Mouse (Mus musculus): Measurements from ENCODE around the gene Syde1. TPM values are rescaled to one million over a fixed set of nuclear protein-coding genes. Genes with fewer than 3 reads are reported as not detected.
A peak's percentile ranks its signal among the peaks of the same experiment; 100 is the strongest.
"Not testable (repeated sequence)": the region's sequence is repeated elsewhere in the genome, so short reads cannot be mapped to it uniquely, and the experiment has no call there.

Syde1 gene
- polyA plus RNA-seq (2016; fragmentation: Nextera tagmentation; extraction: Ambion mirVana) = 17.7 and 19.2 TPM in 2 replicates

GRCm38 (mm10) chr10:78591406-78592328, at the start of gene Syde1:
TSS of gene Syde1 (minus strand) at chr10:78591964.
- H3K27ac ChIP-seq = peak within 1 kb of the TSS; percentile 81
- no peaks in the 10 kb centered on the region for H3K27me3 ChIP-seq
- H3K36me3 ChIP-seq = peaks cover 30% of the 10 kb centered on the region
- 4% methylated on average over 45 of the region's 54 CpGs for WGBS
- peak within 1 kb of the TSS; percentile 66 for H3K4me2 ChIP-seq (replicated peaks)
- no peaks in the 10 kb centered on the region for H3K9me3 ChIP-seq
- peak within 1 kb of the TSS; percentile 85 for H3K9ac ChIP-seq
- ATAC-seq (ENCODE audit: insufficient number of reproducible peaks, insufficient read depth, low FRiP score, low TSS enrichment) = peak; percentile 71
- peaks cover 10% of the 10 kb centered on the region; the same call in 1 of the 2 replicates for H3K4me1 ChIP-seq
- H3K4me3 ChIP-seq = peak within 1 kb of the TSS; percentile 75

GRCm38 (mm10) chr10:78632311-78632710, 40.5 kb upstream of the Syde1 start:
- ATAC-seq (ENCODE audit: insufficient number of reproducible peaks, insufficient read depth, low FRiP score, low TSS enrichment) = no peak
- Histone ChIP-seq H3K27me3 (no peaks in the 10 kb centered on the region), H3K4me2 (replicated peaks) (no peak overlapping the region), H3K9me3 (no peaks in the 10 kb centered on the region), H3K36me3 (no peaks in the 10 kb centered on the region), H3K4me1 (no peaks in the 10 kb centered on the region), H3K4me3 (no peak overlapping the region), H3K9ac (no peak overlapping the region), H3K27ac (no peak overlapping the region)
- 10% methylated on average over 6 of the region's 6 CpGs for WGBS

- H3K27ac ChIP-seq = no peak overlapping the region
- no peak for ATAC-seq (ENCODE audit: insufficient number of reproducible peaks, insufficient read depth, low FRiP score, low TSS enrichment)
- H3K9me3 ChIP-seq = no peaks in the 10 kb centered on the region
- H3K36me3 ChIP-seq = no peaks in the 10 kb centered on the region
- no peak overlapping the region for H3K9ac ChIP-seq
- H3K4me2 ChIP-seq (replicated peaks) = no peak overlapping the region
- no peaks in the 10 kb centered on the region for H3K4me1 ChIP-seq
- WGBS = 75% methylated on average over 4 of the region's 4 CpGs
- H3K27me3 ChIP-seq = no peaks in the 10 kb centered on the region
- H3K4me3 ChIP-seq = no peak overlapping the region
Observed at GRCm38 (mm10) chr10:78630194-78630593, 38.4 kb upstream of the Syde1 start.

- not testable (repeated sequence) for H3K4me2 ChIP-seq (replicated peaks); H3K36me3 ChIP-seq; H3K9ac ChIP-seq; H3K27ac ChIP-seq; H3K9me3 ChIP-seq; ATAC-seq (ENCODE audit: insufficient number of reproducible peaks, insufficient read depth, low FRiP score, low TSS enrichment); H3K4me3 ChIP-seq; H3K27me3 ChIP-seq; H3K4me1 ChIP-seq
- WGBS = 83% methylated on average over 3 of the region's 3 CpGs
Observed at GRCm38 (mm10) chr10:78623143-78623542, 31.4 kb upstream of the Syde1 start.

- no peak for ATAC-seq (ENCODE audit: insufficient number of reproducible peaks, insufficient read depth, low FRiP score, low TSS enrichment)
- H3K4me2 ChIP-seq (replicated peaks) = no peak within 1 kb of the TSS
- no peaks in the 10 kb centered on the region for H3K9me3 ChIP-seq
- no peaks in the 10 kb centered on the region for H3K4me1 ChIP-seq
- H3K27me3 ChIP-seq = no peaks in the 10 kb centered on the region
- H3K36me3 ChIP-seq = no peaks in the 10 kb centered on the region
- 81% methylated on average over 1 of the region's 1 CpGs for WGBS
- H3K27ac ChIP-seq = no peak within 1 kb of the TSS
- H3K9ac ChIP-seq = no peak within 1 kb of the TSS
- no peak within 1 kb of the TSS for H3K4me3 ChIP-seq
Observed at GRCm38 (mm10) chr10:78617974-78618373, 26.2 kb upstream of the Syde1 start, which contains the start of gene Olfr1357. TSS of gene Olfr1357 (minus strand) at chr10:78618074.

GRCm38 (mm10) chr10:78607602-78608001, 15.8 kb upstream of the Syde1 start:
- H3K4me2 ChIP-seq (replicated peaks) = no peak overlapping the region
- no peak overlapping the region for H3K9ac ChIP-seq
- WGBS = 64% methylated on average over 3 of the region's 3 CpGs
- H3K4me3 ChIP-seq = no peak overlapping the region
- no peaks in the 10 kb centered on the region for H3K9me3 ChIP-seq
- no peaks in the 10 kb centered on the region for H3K36me3 ChIP-seq
- no peak overlapping the region for H3K27ac ChIP-seq
- ATAC-seq (ENCODE audit: insufficient number of reproducible peaks, insufficient read depth, low FRiP score, low TSS enrichment) = no peak
- no peaks in the 10 kb centered on the region for H3K4me1 ChIP-seq
- H3K27me3 ChIP-seq = no peaks in the 10 kb centered on the region

GRCm38 (mm10) chr10:78605080-78605479, 13.3 kb upstream of the Syde1 start:
- Histone ChIP-seq H3K27ac (no peak overlapping the region), H3K36me3 (no peaks in the 10 kb centered on the region), H3K27me3 (no peaks in the 10 kb centered on the region), H3K4me3 (no peak overlapping the region), H3K9ac (no peak overlapping the region), H3K4me2 (replicated peaks) (no peak overlapping the region), H3K4me1 (no peaks in the 10 kb centered on the region), H3K9me3 (no peaks in the 10 kb centered on the region)
- 36% methylated on average over 3 of the region's 3 CpGs for WGBS
- no peak for ATAC-seq (ENCODE audit: insufficient number of reproducible peaks, insufficient read depth, low FRiP score, low TSS enrichment)

GRCm38 (mm10) chr10:78599865-78600264, 8.1 kb upstream of the Syde1 start:
- ATAC-seq (ENCODE audit: insufficient number of reproducible peaks, insufficient read depth, low FRiP score, low TSS enrichment) = no peak
- no peak overlapping the region for H3K27ac ChIP-seq
- H3K9me3 ChIP-seq = no peaks in the 10 kb centered on the region
- no peak overlapping the region for H3K9ac ChIP-seq
- 84% methylated on average over 5 of the region's 5 CpGs for WGBS
- no peaks in the 10 kb centered on the region for H3K4me1 ChIP-seq
- no peaks in the 10 kb centered on the region for H3K36me3 ChIP-seq
- H3K27me3 ChIP-seq = no peaks in the 10 kb centered on the region
- no peak overlapping the region for H3K4me3 ChIP-seq
- H3K4me2 ChIP-seq (replicated peaks) = no peak overlapping the region

- Histone ChIP-seq H3K9me3 (no peaks in the 10 kb centered on the region), H3K4me2 (replicated peaks) (no peak overlapping the region), H3K36me3 (peaks cover 5% of the 10 kb centered on the region), H3K27ac (no peak overlapping the region), H3K4me1 (peaks cover 10% of the 10 kb centered on the region; the same call in 1 of the 2 replicates), H3K27me3 (no peaks in the 10 kb centered on the region), H3K4me3 (no peak overlapping the region), H3K9ac (no peak overlapping the region)
- ATAC-seq (ENCODE audit: insufficient number of reproducible peaks, insufficient read depth, low FRiP score, low TSS enrichment) = no peak
Observed at GRCm38 (mm10) chr10:78594566-78594965, 2.8 kb upstream of the Syde1 start.

- H3K4me1 ChIP-seq = peaks cover 10% of the 10 kb centered on the region; the same call in 1 of the 2 replicates
- no peak overlapping the region for H3K4me2 ChIP-seq (replicated peaks)
- no peak overlapping the region for H3K4me3 ChIP-seq
- H3K27me3 ChIP-seq = no peaks in the 10 kb centered on the region
- H3K9me3 ChIP-seq = no peaks in the 10 kb centered on the region
- no peak overlapping the region for H3K27ac ChIP-seq
- no peak overlapping the region for H3K9ac ChIP-seq
- WGBS = 73% methylated on average over 6 of the region's 6 CpGs
- H3K36me3 ChIP-seq = peaks cover 9% of the 10 kb centered on the region
- no peak for ATAC-seq (ENCODE audit: insufficient number of reproducible peaks, insufficient read depth, low FRiP score, low TSS enrichment)
Observed at GRCm38 (mm10) chr10:78594157-78594556, 2.4 kb upstream of the Syde1 start.

GRCm38 (mm10) chr10:78593736-78594135, 2.0 kb upstream of the Syde1 start:
- H3K4me2 ChIP-seq (replicated peaks) = no peak overlapping the region
- H3K27me3 ChIP-seq = no peaks in the 10 kb centered on the region
- H3K27ac ChIP-seq = no peak overlapping the region
- 87% methylated on average over 5 of the region's 5 CpGs for WGBS
- peaks cover 13% of the 10 kb centered on the region for H3K36me3 ChIP-seq
- ATAC-seq (ENCODE audit: insufficient number of reproducible peaks, insufficient read depth, low FRiP score, low TSS enrichment) = no peak
- no peaks in the 10 kb centered on the region for H3K9me3 ChIP-seq
- H3K4me3 ChIP-seq = no peak overlapping the region
- H3K4me1 ChIP-seq = peaks cover 10% of the 10 kb centered on the region; the same call in 1 of the 2 replicates
- H3K9ac ChIP-seq = no peak overlapping the region

GRCm38 (mm10) chr10:78592856-78593379, 1.2 kb upstream of the Syde1 start:
- 77% methylated on average over 4 of the region's 4 CpGs for WGBS
- Histone ChIP-seq H3K36me3 (peaks cover 18% of the 10 kb centered on the region), H3K4me1 (peaks cover 10% of the 10 kb centered on the region; the same call in 1 of the 2 replicates), H3K9me3 (no peaks in the 10 kb centered on the region), H3K9ac (no peak overlapping the region), H3K4me2 (replicated peaks) (no peak overlapping the region), H3K27ac (no peak overlapping the region), H3K27me3 (no peaks in the 10 kb centered on the region), H3K4me3 (no peak overlapping the region)
- ATAC-seq (ENCODE audit: insufficient number of reproducible peaks, insufficient read depth, low FRiP score, low TSS enrichment) = no peak

All from embryonic facial prominence, embryonic 12.5 days (tissue).